Mouse (Mus musculus) c-Kit-negative CD71-positive TER-119-positive erythroid progenitor cells, embryonic 14.5 days (primary cell): Measurements from ENCODE around the gene Gigyf1.

ENCODE experiments used
- DNase-seq: peaks from one replicate; pipeline ENCODE4 v3.0.0-alpha.2; 2013; ENCODE audit warnings: low read depth, low spot score

Gene Gigyf1

GRCm38 (mm10) chr5:137570691-137571586 is 52.6 kb downstream of the Gigyf1 start:
- DNase-seq: peak; percentile 63

- DNase-seq: no peak
Measured at GRCm38 (mm10) chr5:137574470-137574901, 56.1 kb downstream of the Gigyf1 start.
